Mouse (Mus musculus) G1E-ER4 (cell line): Measurements from ENCODE around the gene Gm27027. TPM values are rescaled to one million over a fixed set of nuclear protein-coding genes. Genes with fewer than 3 reads are reported as not detected.

Experiments used
- GATA1 ChIP-seq: IDR thresholded peaks from one replicate; pipeline ENCODE4 v1.8.0; 2012; ENCODE audit warnings: low read length, inconsistent platforms
- polyA plus RNA-seq: library from polyadenylated mRNA; stranded (reverse); fragments of >175 nt; gene quantifications from 2 replicates; pipeline ENCODE4 v1.2.3, GENCODE M21; 2012

The Gm27027 gene
- polyA plus RNA-seq, 1 experiment, result not detected

DNA sequence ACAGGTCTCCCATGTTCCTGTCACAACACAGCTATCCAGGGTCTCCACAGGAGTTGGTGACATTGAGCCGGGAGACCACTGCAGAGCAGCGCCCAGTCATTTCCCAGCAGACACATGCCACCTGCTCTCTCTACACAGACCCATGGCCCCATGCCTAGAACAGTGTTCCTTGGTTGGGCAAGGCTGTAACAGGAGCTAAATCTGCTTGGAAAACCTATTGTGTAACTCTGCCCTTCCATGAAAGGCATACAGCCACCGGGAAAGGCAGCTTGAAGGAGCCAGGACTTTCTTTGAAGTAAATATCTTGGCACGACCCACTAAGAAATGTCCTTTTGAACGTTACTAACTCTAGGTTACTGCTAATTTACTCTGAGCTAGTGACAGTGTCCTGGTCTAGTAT, 86.4 kb downstream of the Gm27027 start:
- no peak for TF ChIP-seq GATA1

DNA sequence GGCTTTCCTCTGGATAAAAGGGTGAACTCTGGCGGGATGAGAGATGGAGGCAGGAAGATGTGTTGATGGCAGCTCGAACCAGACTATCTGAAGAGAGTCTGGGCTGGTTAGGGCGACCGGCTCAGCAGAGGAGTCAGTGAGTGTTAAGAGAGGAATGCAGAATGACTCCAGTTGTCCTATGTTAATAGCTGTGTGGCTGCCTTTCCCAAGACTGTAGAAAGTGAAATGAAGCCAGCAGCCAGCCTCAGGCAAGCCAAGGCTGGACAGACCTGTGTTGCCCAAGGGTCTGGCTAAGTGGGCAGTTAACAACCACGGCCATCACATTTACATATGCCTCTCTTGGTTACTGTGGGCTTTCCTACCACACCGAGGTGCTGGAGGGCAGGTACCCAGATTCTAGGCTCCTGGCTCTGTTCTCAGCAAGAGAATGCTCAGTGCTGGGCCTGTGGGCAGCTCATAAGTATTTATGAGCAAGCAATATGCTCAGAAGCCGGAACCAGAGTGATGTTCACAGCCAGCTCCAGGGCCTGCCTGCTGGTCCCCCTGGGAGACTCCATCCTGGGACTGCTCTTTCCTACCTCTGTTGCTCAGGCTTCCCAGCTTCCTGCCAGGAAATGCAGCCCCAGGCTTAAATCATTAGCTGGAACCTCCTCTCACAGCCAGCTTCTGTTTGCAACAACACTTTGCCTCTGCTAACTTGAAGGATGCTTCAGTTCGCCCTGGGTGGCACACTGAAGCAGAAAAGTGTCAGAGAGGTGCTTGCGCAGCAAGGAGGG, 88.4 kb downstream of the Gm27027 start:
- TF ChIP-seq GATA1, result no peak

Other genes starting within 250 kb of the Gm27027 start
- 43.1 and 48.8 TPM in 2 replicates for gene Ext2, start 173.8 kb downstream of the Gm27027 start, polyA plus RNA-seq
- gene Accs, start 146.4 kb downstream of the Gm27027 start, polyA plus RNA-seq, result 1.5 and 4.0 TPM in 2 replicates
- gene Accsl, start 127.2 kb downstream of the Gm27027 start, polyA plus RNA-seq, result not detected in 2 replicates
- 0.63 and 0.85 TPM in 2 replicates for gene Gm13889, start 39.2 kb downstream of the Gm27027 start, polyA plus RNA-seq
- gene Alkbh3, start 14.5 kb upstream of the Gm27027 start, polyA plus RNA-seq, result 25.4 and 27.0 TPM in 2 replicates
- gene Hsd17b12, start 161.6 kb upstream of the Gm27027 start, polyA plus RNA-seq, result 27.0 and 38.5 TPM in 2 replicates